Comparison of ENCODE assay signal across 8 mouse cellular contexts in the genomic region with DNA sequence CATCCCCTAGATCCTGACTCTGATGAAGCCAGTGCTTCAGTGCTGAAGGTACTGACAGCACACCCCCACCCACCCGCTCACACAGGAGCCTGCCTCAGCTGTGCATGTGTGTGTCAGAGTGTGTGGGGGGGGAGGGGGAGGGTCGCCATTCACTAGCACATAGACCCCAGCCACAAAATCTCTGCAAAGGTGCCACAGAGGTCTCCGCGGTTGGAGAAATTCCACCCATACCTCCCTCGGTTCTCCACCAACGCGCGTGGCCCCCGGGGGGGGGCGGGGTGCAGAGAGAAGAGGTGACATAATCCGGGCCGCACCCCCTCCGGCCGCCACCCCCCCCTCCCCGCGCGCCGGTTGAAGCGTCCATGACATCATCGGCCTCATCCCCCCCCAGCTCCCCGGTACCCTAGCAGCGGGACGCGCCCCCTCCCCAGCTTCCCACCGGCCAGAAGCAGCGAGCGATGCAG. TPM values are rescaled to one million over a fixed set of nuclear protein-coding genes. Genes with fewer than 3 reads are reported as not detected.
DNase-seq lines count a peak whose midpoint lies in the region; ATAC-seq and TF ChIP-seq lines count a peak whose summit lies in the region.

No protein-coding gene starts in this region.

- H3K27ac ChIP-seq in midbrain, postnatal 0 days (ENCODE audit: low read depth, low read length): peak overlapping the region; percentile 81

- H3K4me1 ChIP-seq in midbrain, postnatal 0 days (ENCODE audit: insufficient read depth, low read length): peaks cover 10% of the 10 kb centered on the region; the same call in 1 of the 2 replicates

- TF ChIP-seq CTCF in midbrain, postnatal 0 days (IDR thresholded peaks at IDR 0.05): no peak

- ATAC-seq in midbrain, postnatal 0 days (ENCODE audit: low FRiP score): peak; percentile 82

- H3K4me3 ChIP-seq in midbrain, postnatal 0 days (ENCODE audit: low read depth, low read length): peak overlapping the region; percentile 65

- peak overlapping the region; percentile 96 for H3K9ac ChIP-seq in midbrain, postnatal 0 days (replicated peaks; ENCODE audit: low read length, poor library complexity, severe bottlenecking)

- 3% methylated on average over 17 of the region's 27 CpGs for WGBS in midbrain, postnatal 0 days

- DNase-seq in gastrocnemius, postnatal 25 days: peak; percentile 25
- no peak for DNase-seq in gastrocnemius, postnatal 14 days
- DNase-seq in thymus, postnatal 10 days (ENCODE audit: low spot score in 2 of 2): peak; percentile 15 to 31
- DNase-seq in thymus, postnatal 4 days: no peak
- peak; percentile 72 for DNase-seq in induced T-regulatory cell, adult 2 months (ENCODE audit: low read depth)
- DNase-seq in midbrain, postnatal 0 days (ENCODE audit: low spot score): peak; percentile 48
- DNase-seq in spleen, postnatal 4 days (ENCODE audit: low spot score in 2 of 2): no peak
- DNase-seq in adrenal gland, adult (ENCODE audit: inconsistent age in 2 of 2, low spot score in 1 of 2): no peak

- H3K9me3 ChIP-seq in midbrain, postnatal 0 days (ENCODE audit: low read length): no peaks in the 10 kb centered on the region

- intact Hi-C loops in gastrocnemius, postnatal 14 days (cut with DNase I; ENCODE audit: low total_unique reads): no loop called here

- H3K27me3 ChIP-seq in midbrain, postnatal 0 days (ENCODE audit: insufficient read depth, low read length): no peaks in the 10 kb centered on the region; the same call in 1 of the 2 replicates

- peaks cover 11% of the 10 kb centered on the region; the same call in 1 of the 2 replicates for H3K36me3 ChIP-seq in midbrain, postnatal 0 days (ENCODE audit: insufficient read depth, low read length)

- H3K4me2 ChIP-seq in midbrain, postnatal 0 days (ENCODE audit: low read depth, low read length, poor library complexity, severe bottlenecking): peak overlapping the region; percentile 74

RNA-seq across cellular contexts. Expression of gene Lzts3, which starts 0.4 kb away (rescaled TPM):
- 1 to 10 TPM; 2.1 to 2.4 TPM for total RNA-seq in gastrocnemius, postnatal 25 days (2021)
- total RNA-seq in gastrocnemius, postnatal 14 days (2021): 1 to 10 TPM; 1.7 to 2.5 TPM
- total RNA-seq in midbrain, postnatal 0 days (2014; rRNA removed): 65.9 and 76.6 TPM in 2 replicates
- 14.2 and 18.8 TPM in 2 replicates for polyA plus RNA-seq in midbrain, postnatal 0 days (2015; fragmentation: Nextera tagmentation; extraction: Ambion mirVana)

RNA-seq across cellular contexts. Expression of gene Ubox5, which starts 12.4 kb away (rescaled TPM):
- total RNA-seq in gastrocnemius, postnatal 25 days (2021): 1 to 10 TPM; 3.3 to 3.8 TPM
- total RNA-seq in gastrocnemius, postnatal 14 days (2021): 1 to 10 TPM; 3.8 to 5.2 TPM
- total RNA-seq in midbrain, postnatal 0 days (2014; rRNA removed): 6.0 and 6.8 TPM in 2 replicates
- polyA plus RNA-seq in midbrain, postnatal 0 days (2015; fragmentation: Nextera tagmentation; extraction: Ambion mirVana): 5.1 and 5.5 TPM in 2 replicates

RNA-seq across cellular contexts. Expression of gene Fastkd5, which starts 12.4 kb away (rescaled TPM):
- 1 to 10 TPM; 5.0 to 6.4 TPM for total RNA-seq in gastrocnemius, postnatal 25 days (2021)
- 1 to 10 TPM; 5.4 to 6.1 TPM for total RNA-seq in gastrocnemius, postnatal 14 days (2021)
- 7.9 and 8.4 TPM in 2 replicates for total RNA-seq in midbrain, postnatal 0 days (2014; rRNA removed)
- polyA plus RNA-seq in midbrain, postnatal 0 days (2015; fragmentation: Nextera tagmentation; extraction: Ambion mirVana): 5.9 and 7.4 TPM in 2 replicates

RNA-seq across cellular contexts. Expression of gene Ddrgk1, which starts 22.2 kb away (rescaled TPM):
- total RNA-seq in gastrocnemius, postnatal 25 days (2021): 100 to 1,000 TPM in 1 of 2 experiments, 10 to 100 TPM in 1; 84.6 to 103 TPM
- total RNA-seq in gastrocnemius, postnatal 14 days (2021): 10 to 100 TPM; 70.0 to 74.8 TPM
- 24.4 and 36.0 TPM in 2 replicates for total RNA-seq in midbrain, postnatal 0 days (2014; rRNA removed)
- 88.6 and 90.4 TPM in 2 replicates for polyA plus RNA-seq in midbrain, postnatal 0 days (2015; fragmentation: Nextera tagmentation; extraction: Ambion mirVana)

RNA-seq across cellular contexts. Expression of gene Itpa, which starts 25.2 kb away (rescaled TPM):
- total RNA-seq in gastrocnemius, postnatal 25 days (2021): 10 to 100 TPM; 11.9 to 13.3 TPM
- total RNA-seq in gastrocnemius, postnatal 14 days (2021): 10 to 100 TPM; 10.7 to 12.5 TPM
- 140 and 160 TPM in 2 replicates for total RNA-seq in midbrain, postnatal 0 days (2014; rRNA removed)
- 126 and 130 TPM in 2 replicates for polyA plus RNA-seq in midbrain, postnatal 0 days (2015; fragmentation: Nextera tagmentation; extraction: Ambion mirVana)

Comparison
In these comparisons a context has a peak if more than half of its experiments do, and no peak if none do; other contexts are left out.
1. DNase-seq: peak in gastrocnemius, postnatal 25 days (single experiment), thymus, postnatal 10 days (2 of 2), induced T-regulatory cell, adult 2 months (single experiment) and midbrain, postnatal 0 days (single experiment); none in gastrocnemius, postnatal 14 days (single experiment), thymus, postnatal 4 days (single experiment), spleen, postnatal 4 days (0 of 2) and adrenal gland, adult (0 of 2).
2. RNA of gene Lzts3, which starts 0.4 kb away (total RNA-seq): 65.9 to 76.6 TPM in midbrain, postnatal 0 days; 1.7 to 2.5 TPM in gastrocnemius, postnatal 14 days and 2.1 to 2.4 TPM in gastrocnemius, postnatal 25 days; every median in the first group is over 10 times any median in the second.